Mouse (Mus musculus) ES-E14 (cell line): Measurements from ENCODE around the gene Cherp.

Experiments
- HCFC1 ChIP-seq: IDR thresholded peaks from 2 replicates; pipeline ENCODE4 v1.6.1; 2012; ENCODE audit warnings: low read length, inconsistent platforms, borderline replicate concordance; ENCODE audit not compliant: insufficient read depth
- MAFK ChIP-seq: IDR thresholded peaks from 2 replicates; pipeline ENCODE4 v1.6.1; 2014; ENCODE audit warnings: mild to moderate bottlenecking, low read depth, low read length, inconsistent platforms; ENCODE audit not compliant: insufficient read depth
- ZC3H11A ChIP-seq: IDR thresholded peaks from 2 replicates; pipeline ENCODE4 v1.6.1; 2012; ENCODE audit warnings: low read depth, mild to moderate bottlenecking, inconsistent platforms, low read length, borderline replicate concordance

DNA sequence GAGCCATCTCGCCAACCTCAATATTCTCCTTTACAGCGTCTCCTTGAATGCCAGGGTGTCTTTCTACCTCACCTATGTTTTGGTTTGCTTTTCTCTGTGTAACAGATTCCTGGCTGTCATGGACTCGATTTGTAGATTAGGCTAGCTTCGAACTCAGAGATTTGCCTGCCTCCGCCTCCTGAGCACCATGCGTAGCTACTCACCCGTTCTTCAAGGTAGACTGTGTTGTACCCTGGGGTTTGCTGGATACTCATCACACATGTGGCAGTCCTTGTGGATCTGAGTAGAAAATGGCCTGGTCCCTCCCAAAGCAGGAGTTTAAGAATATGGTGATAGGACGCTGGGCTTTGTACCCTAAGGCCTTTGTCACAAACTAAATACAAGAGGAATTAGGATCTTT, 18.4 kb upstream of the Cherp start:
- TF ChIP-seq ZC3H11A: no peak
- TF ChIP-seq MAFK: no peak
- no peak for TF ChIP-seq HCFC1
